Mouse (Mus musculus) left cerebral cortex, adult 9 months (tissue): ENCODE results near the gene Gramd1b.

Experiments
- DNase-seq, 2 experiments: peaks; one replicate each; pipeline ENCODE4 v3.0.0; 2022; ENCODE audit warnings: low spot score in 2 of 2

The Gramd1b gene

GRCm38 (mm10) chr9:40531027-40531621 is at the start of gene Gramd1b:
Gramd1b (minus strand) TSS chr9:40531383.
- DNase-seq = peak in 1 of 2 experiments; percentile 22

- DNase-seq = no peak
These were observed 47.8 kb upstream of the Gramd1b start for GRCm38 (mm10) chr9:40578726-40579625.

GRCm38 (mm10) chr9:40577132-40577531 is 45.9 kb upstream of the Gramd1b start:
- no peak for DNase-seq

- DNase-seq = no peak
These were observed 44.1 kb upstream of the Gramd1b start for GRCm38 (mm10) chr9:40575053-40575985.

- no peak for DNase-seq
These were observed 40.1 kb upstream of the Gramd1b start for GRCm38 (mm10) chr9:40571280-40571679.

GRCm38 (mm10) chr9:40568070-40568469 is 36.9 kb upstream of the Gramd1b start:
- DNase-seq = peak; percentile 40 to 56

- DNase-seq = no peak
These were observed 32.6 kb upstream of the Gramd1b start for GRCm38 (mm10) chr9:40563750-40564149.

GRCm38 (mm10) chr9:40559646-40560045 is 28.5 kb upstream of the Gramd1b start:
- DNase-seq = peak in 1 of 2 experiments; percentile 19

GRCm38 (mm10) chr9:40557796-40558195 is 26.6 kb upstream of the Gramd1b start:
- DNase-seq = peak in 1 of 2 experiments; percentile 38

- no peak for DNase-seq
These were observed 25.2 kb upstream of the Gramd1b start for GRCm38 (mm10) chr9:40556396-40556795.

- DNase-seq = peak in 1 of 2 experiments; percentile 42
These were observed 24.1 kb upstream of the Gramd1b start for GRCm38 (mm10) chr9:40555243-40555642.

- no peak for DNase-seq
These were observed 16.7 kb upstream of the Gramd1b start for GRCm38 (mm10) chr9:40547876-40548275.

GRCm38 (mm10) chr9:40545193-40545592 is 14.0 kb upstream of the Gramd1b start:
- peak in 1 of 2 experiments; percentile 19 for DNase-seq

- DNase-seq = no peak
These were observed 8.5 kb upstream of the Gramd1b start for GRCm38 (mm10) chr9:40539588-40540140.

- DNase-seq = peak in 1 of 2 experiments; percentile 17
These were observed 6.5 kb upstream of the Gramd1b start for GRCm38 (mm10) chr9:40537708-40538105.

GRCm38 (mm10) chr9:40537044-40537707 is 6.0 kb upstream of the Gramd1b start:
- no peak for DNase-seq

- DNase-seq = no peak
These were observed 647 bp downstream of the Gramd1b start for GRCm38 (mm10) chr9:40530536-40530935.

GRCm38 (mm10) chr9:40528733-40529132 is 2.5 kb downstream of the Gramd1b start:
- no peak for DNase-seq

GRCm38 (mm10) chr9:40526928-40527327 is 4.3 kb downstream of the Gramd1b start:
- peak in 1 of 2 experiments; percentile 20 for DNase-seq

- DNase-seq = peak in 1 of 2 experiments; percentile 61
These were observed 9.0 kb downstream of the Gramd1b start for GRCm38 (mm10) chr9:40522156-40522555.

GRCm38 (mm10) chr9:40521097-40521496 is 10.1 kb downstream of the Gramd1b start:
- DNase-seq = no peak
